Mouse (Mus musculus) granulocyte monocyte progenitor cell, adult 5-6 weeks (primary cell): ENCODE data around the gene Fam110a. TPM values are rescaled to one million over a fixed set of nuclear protein-coding genes. Genes with fewer than 3 reads are reported as not detected.
A peak's percentile ranks its signal among the peaks of the same experiment; 100 is the strongest.

Source experiments
- ATAC-seq: replicated peaks from 2 replicates; pipeline ENCODE4 v1.8.0; 2016; ENCODE audit warnings: mild to moderate bottlenecking, moderate TSS enrichment, inconsistent platforms; ENCODE audit not compliant: poor library complexity, severe bottlenecking
- total RNA-seq, 2 experiments: library from RNA; stranded (forward) in 1 of 2; stranded (reverse) in 1 of 2; fragments of 200-712, 200-1000 nt in 1 of 2; fragments of >200 nt in 1 of 2; fragmentation: Nextera tagmentation in 1 of 2; gene quantifications; 2 replicates each; pipeline ENCODE4 v1.2.3; 2014 to 2017

Gene Fam110a
- total RNA-seq, 2 experiments from 2014 or later, result 8.8 to 14.9 TPM

- ATAC-seq, result peak; percentile 46
Observed at GRCm38 (mm10) chr2:151941269-151941668, 38.8 kb downstream of the Fam110a start.

- ATAC-seq, result no peak
Observed at GRCm38 (mm10) chr2:151939651-151940420, 40.2 kb downstream of the Fam110a start.

- no peak for ATAC-seq
Observed at GRCm38 (mm10) chr2:151938780-151939200, 41.2 kb downstream of the Fam110a start.

- ATAC-seq, result peak; percentile 28
Observed at GRCm38 (mm10) chr2:151937893-151938292, 42.1 kb downstream of the Fam110a start.

- ATAC-seq, result peak; percentile 90
Observed at GRCm38 (mm10) chr2:151930389-151931074, 49.5 kb downstream of the Fam110a start.

- no peak for ATAC-seq
Observed at GRCm38 (mm10) chr2:151927103-151927502, 52.9 kb downstream of the Fam110a start.

GRCm38 (mm10) chr2:151925715-151926114, 54.3 kb downstream of the Fam110a start:
- ATAC-seq, result no peak

GRCm38 (mm10) chr2:151924276-151924675, 55.7 kb downstream of the Fam110a start:
- no peak for ATAC-seq

GRCm38 (mm10) chr2:151921596-151921995, 58.4 kb downstream of the Fam110a start:
- ATAC-seq, result no peak

GRCm38 (mm10) chr2:151921068-151921467, 59.0 kb downstream of the Fam110a start:
- ATAC-seq, result no peak

Other genes starting within 250 kb of the Fam110a start
- gene Psmf1, start 236.0 kb downstream of the Fam110a start, total RNA-seq (2014; fragmentation: Nextera tagmentation), result 37.5 and 39.5 TPM in 2 replicates
- gene Psmf1, start 236.0 kb downstream of the Fam110a start, total RNA-seq (2017), result 9.5 and 12.6 TPM in 2 replicates
- gene Rspo4, start 137.3 kb downstream of the Fam110a start, total RNA-seq (2014; fragmentation: Nextera tagmentation), result not detected in 2 replicates
- not detected in 2 replicates for gene Rspo4, start 137.3 kb downstream of the Fam110a start, total RNA-seq (2017)
- gene Angpt4, start 69.0 kb downstream of the Fam110a start, total RNA-seq (2014; fragmentation: Nextera tagmentation), result not detected in 2 replicates
- not detected in 2 replicates for gene Angpt4, start 69.0 kb downstream of the Fam110a start, total RNA-seq (2017)
- gene Slc52a3, start 16.3 kb upstream of the Fam110a start, total RNA-seq (2014; fragmentation: Nextera tagmentation), result not detected in 2 replicates
- gene Slc52a3, start 16.3 kb upstream of the Fam110a start, total RNA-seq (2017), result not detected in 2 replicates
- not detected in 2 replicates for gene Scrt2, start 101.3 kb upstream of the Fam110a start, total RNA-seq (2014; fragmentation: Nextera tagmentation)
- gene Scrt2, start 101.3 kb upstream of the Fam110a start, total RNA-seq (2017), result not detected in 2 replicates
- gene Srxn1, start 125.3 kb upstream of the Fam110a start, total RNA-seq (2014; fragmentation: Nextera tagmentation), result 0.47 and 5.5 TPM in 2 replicates
- gene Srxn1, start 125.3 kb upstream of the Fam110a start, total RNA-seq (2017), result 1.3 and 2.0 TPM in 2 replicates
- gene Tcf15, start 163.3 kb upstream of the Fam110a start, total RNA-seq (2014; fragmentation: Nextera tagmentation), result not detected in 2 replicates
- not detected in 2 replicates for gene Tcf15, start 163.3 kb upstream of the Fam110a start, total RNA-seq (2017)
- 71.6 and 101 TPM in 2 replicates for gene Csnk2a1, start 246.6 kb upstream of the Fam110a start, total RNA-seq (2014; fragmentation: Nextera tagmentation)
- 82.1 and 104 TPM in 2 replicates for gene Csnk2a1, start 246.6 kb upstream of the Fam110a start, total RNA-seq (2017)